Mouse (Mus musculus) kidney, embryonic 16.5 days (tissue): ENCODE results near the gene Lsamp. TPM values are rescaled to one million over a fixed set of nuclear protein-coding genes. Genes with fewer than 3 reads are reported as not detected.

Experiments used
- ATAC-seq: fragments of 200-750 bp; cut with Nextera tagmentation; 2 replicates; pipeline ENCODE4 v1.8.0; 2017; ENCODE audit warnings: moderate TSS enrichment; ENCODE audit not compliant: low FRiP score, low TSS enrichment
- H3K27ac ChIP-seq: fragments of 300-500 bp; sonication (generic); 2 replicates; pipeline ENCODE4 v1.5.1; 2014; ENCODE audit warnings: low read length
- H3K27me3 ChIP-seq: fragments of 300-500 bp; sonication (generic); 2 replicates; pipeline ENCODE4 v1.6.1; 2014; ENCODE audit warnings: low read length, control low read depth, mixed read lengths; ENCODE audit not compliant: insufficient read depth
- H3K36me3 ChIP-seq: fragments of 300-500 bp; sonication (generic); 2 replicates; pipeline ENCODE4 v1.6.1; 2014; ENCODE audit warnings: low read length, control low read depth, mixed read lengths; ENCODE audit not compliant: insufficient read depth
- H3K4me1 ChIP-seq: fragments of 300-500 bp; sonication (generic); 2 replicates; pipeline ENCODE4 v1.6.1; 2014; ENCODE audit warnings: low read length, control low read depth, mixed read lengths; ENCODE audit not compliant: insufficient read depth
- H3K4me2 ChIP-seq: fragments of 300-500 bp; sonication (generic); replicated peaks from 2 replicates; pipeline ENCODE4 v1.6.1; 2014; ENCODE audit warnings: low read depth, low read length
- H3K4me3 ChIP-seq: fragments of 300-500 bp; sonication (generic); 2 replicates; pipeline ENCODE4 v1.5.1; 2014; ENCODE audit warnings: mild to moderate bottlenecking, low read length
- H3K9ac ChIP-seq: fragments of 300-500 bp; sonication (generic); replicated peaks from 2 replicates; pipeline ENCODE4 v1.6.1; 2014; ENCODE audit warnings: low read length
- H3K9me3 ChIP-seq: fragments of 300-500 bp; sonication (generic); 2 replicates; pipeline ENCODE4 v1.6.1; 2016; ENCODE audit warnings: low read length, control low read depth
- WGBS: fragments of 180-500 bp; shearing (Covaris S2); extraction: QIAGEN DNeasy Blood & Tissue Kit; methylation state at CpG from one replicate; pipeline ENCODE4 v1.1.7; 2014; 5-methylcytosine and 5-hydroxymethylcytosine counted together
- polyA plus RNA-seq: library from polyadenylated mRNA; unstranded; fragments of >200 nt; fragmentation: Nextera tagmentation; extraction: Ambion mirVana; gene quantifications from 2 replicates; pipeline ENCODE4 v1.2.1, GENCODE M21; 2015

Gene Lsamp
- polyA plus RNA-seq, 1 experiment from 2014 or later: 3.4 TPM

- 18% methylated on average over 3 of the region's 3 CpGs for WGBS
- no peak overlapping the region for H3K4me3 ChIP-seq
- no peak overlapping the region for H3K4me2 ChIP-seq
- ATAC-seq: no peak
- no peaks in the 10 kb centered on the region for H3K4me1 ChIP-seq
- H3K36me3 ChIP-seq: no peaks in the 10 kb centered on the region
- H3K9ac ChIP-seq: no peak overlapping the region
- no peaks in the 10 kb centered on the region for H3K27me3 ChIP-seq
- no peak overlapping the region for H3K27ac ChIP-seq
- no peaks in the 10 kb centered on the region for H3K9me3 ChIP-seq
These were observed 1567.7 kb downstream of the Lsamp start for GRCm38 (mm10) chr16:41551851-41552262.

- Histone ChIP-seq H3K4me2 (no peak overlapping the region), H3K36me3 (no peaks in the 10 kb centered on the region), H3K9me3 (no peaks in the 10 kb centered on the region), H3K9ac (no peak overlapping the region), H3K4me1 (no peaks in the 10 kb centered on the region), H3K27ac (no peak overlapping the region), H3K27me3 (no peaks in the 10 kb centered on the region), H3K4me3 (no peak overlapping the region)
- ATAC-seq: no peak
These were observed 1572.9 kb downstream of the Lsamp start for GRCm38 (mm10) chr16:41557104-41557503.

- Histone ChIP-seq H3K36me3 (no peaks in the 10 kb centered on the region), H3K9ac (no peak overlapping the region), H3K27me3 (no peaks in the 10 kb centered on the region), H3K4me2 (no peak overlapping the region), H3K4me3 (no peak overlapping the region), H3K27ac (no peak overlapping the region), H3K9me3 (no peaks in the 10 kb centered on the region), H3K4me1 (peaks cover 3% of the 10 kb centered on the region; the same call in 1 of the 2 replicates)
- peak; percentile 76; the same call in 1 of the 2 replicates for ATAC-seq
- 51% methylated on average over 2 of the region's 2 CpGs for WGBS
These were observed 1581.1 kb downstream of the Lsamp start for GRCm38 (mm10) chr16:41565233-41565632.

- 81% methylated on average over 5 of the region's 5 CpGs for WGBS
- Histone ChIP-seq H3K9me3 (no peaks in the 10 kb centered on the region), H3K36me3 (no peaks in the 10 kb centered on the region), H3K27me3 (no peaks in the 10 kb centered on the region), H3K4me1 (no peaks in the 10 kb centered on the region), H3K4me3 (no peak overlapping the region), H3K27ac (no peak overlapping the region), H3K4me2 (no peak overlapping the region), H3K9ac (no peak overlapping the region)
- ATAC-seq: no peak
These were observed 1604.6 kb downstream of the Lsamp start for GRCm38 (mm10) chr16:41588675-41589301.

- ATAC-seq: no peak
- no peak overlapping the region for H3K4me2 ChIP-seq
- H3K9me3 ChIP-seq: no peaks in the 10 kb centered on the region
- H3K4me3 ChIP-seq: no peak overlapping the region
- no peaks in the 10 kb centered on the region for H3K27me3 ChIP-seq
- H3K27ac ChIP-seq: no peak overlapping the region
- no peaks in the 10 kb centered on the region for H3K36me3 ChIP-seq
- H3K9ac ChIP-seq: no peak overlapping the region
- WGBS: 76% methylated on average over 1 of the region's 1 CpGs
- H3K4me1 ChIP-seq: no peaks in the 10 kb centered on the region
These were observed 1628.1 kb downstream of the Lsamp start for GRCm38 (mm10) chr16:41612229-41612628.

GRCm38 (mm10) chr16:41623871-41624270, 1639.7 kb downstream of the Lsamp start:
- H3K27me3 ChIP-seq: no peaks in the 10 kb centered on the region
- no peak overlapping the region for H3K4me2 ChIP-seq
- H3K4me1 ChIP-seq: no peaks in the 10 kb centered on the region
- H3K9ac ChIP-seq: no peak overlapping the region
- WGBS: 84% methylated on average over 1 of the region's 1 CpGs
- no peak overlapping the region for H3K27ac ChIP-seq
- H3K9me3 ChIP-seq: no peaks in the 10 kb centered on the region
- H3K4me3 ChIP-seq: no peak overlapping the region
- no peak for ATAC-seq
- no peaks in the 10 kb centered on the region for H3K36me3 ChIP-seq

- H3K9ac ChIP-seq: no peak overlapping the region
- ATAC-seq: no peak
- no peaks in the 10 kb centered on the region for H3K9me3 ChIP-seq
- H3K36me3 ChIP-seq: no peaks in the 10 kb centered on the region
- H3K4me2 ChIP-seq: no peak overlapping the region
- no peak overlapping the region for H3K4me3 ChIP-seq
- 0 out of 2 replicates have a peak, but pooled peaks cover 6% of the 10 kb centered on the region for H3K4me1 ChIP-seq
- WGBS: 44% methylated on average over 2 of the region's 2 CpGs
- H3K27ac ChIP-seq: no peak overlapping the region
- H3K27me3 ChIP-seq: no peaks in the 10 kb centered on the region
These were observed 1649.7 kb downstream of the Lsamp start for GRCm38 (mm10) chr16:41633898-41634297.

GRCm38 (mm10) chr16:41640876-41641275, 1656.7 kb downstream of the Lsamp start:
- Histone ChIP-seq H3K4me2 (no peak overlapping the region), H3K4me1 (0 out of 2 replicates have a peak, but pooled peaks cover 2% of the 10 kb centered on the region), H3K27ac (no peak overlapping the region), H3K9me3 (no peaks in the 10 kb centered on the region), H3K27me3 (no peaks in the 10 kb centered on the region), H3K4me3 (no peak overlapping the region), H3K9ac (no peak overlapping the region), H3K36me3 (no peaks in the 10 kb centered on the region)
- 73% methylated on average over 2 of the region's 2 CpGs for WGBS
- ATAC-seq: no peak

GRCm38 (mm10) chr16:41653261-41653660, 1669.1 kb downstream of the Lsamp start:
- no peak overlapping the region for H3K27ac ChIP-seq
- no peak overlapping the region for H3K9ac ChIP-seq
- H3K4me1 ChIP-seq: no peaks in the 10 kb centered on the region
- H3K36me3 ChIP-seq: no peaks in the 10 kb centered on the region
- H3K4me3 ChIP-seq: no peak overlapping the region
- no peaks in the 10 kb centered on the region for H3K9me3 ChIP-seq
- no peak overlapping the region for H3K4me2 ChIP-seq
- no peak for ATAC-seq
- no peaks in the 10 kb centered on the region for H3K27me3 ChIP-seq
- 84% methylated on average over 2 of the region's 2 CpGs for WGBS

- no peak overlapping the region for H3K27ac ChIP-seq
- no peak for ATAC-seq
- no peaks in the 10 kb centered on the region for H3K9me3 ChIP-seq
- H3K27me3 ChIP-seq: no peaks in the 10 kb centered on the region
- H3K9ac ChIP-seq: no peak overlapping the region
- WGBS: 79% methylated on average over 2 of the region's 2 CpGs
- H3K4me1 ChIP-seq: no peaks in the 10 kb centered on the region
- no peaks in the 10 kb centered on the region for H3K36me3 ChIP-seq
- H3K4me2 ChIP-seq: no peak overlapping the region
- H3K4me3 ChIP-seq: no peak overlapping the region
These were observed 1690.3 kb downstream of the Lsamp start for GRCm38 (mm10) chr16:41674316-41675038.
